Mouse (Mus musculus) inflammation-experienced regulatory T-cells, adult 6 months (primary cell): ENCODE results near the gene Chst12. TPM values are rescaled to one million over a fixed set of nuclear protein-coding genes. Genes with fewer than 3 reads are reported as not detected.

Experiments
- ATAC-seq: one replicate; pipeline ENCODE4 v1.8.0; 2017
- polyA plus RNA-seq, 3 experiments: library from polyadenylated mRNA; unstranded; fragments of 100-300 nt; shearing (Covaris generic); gene quantifications; one replicate each; pipeline ENCODE4 v1.2.1; 2017

Chst12 gene
- polyA plus RNA-seq, 3 experiments from 2014 or later: 25.6 to 35.2 (median 33.2) TPM

DNA sequence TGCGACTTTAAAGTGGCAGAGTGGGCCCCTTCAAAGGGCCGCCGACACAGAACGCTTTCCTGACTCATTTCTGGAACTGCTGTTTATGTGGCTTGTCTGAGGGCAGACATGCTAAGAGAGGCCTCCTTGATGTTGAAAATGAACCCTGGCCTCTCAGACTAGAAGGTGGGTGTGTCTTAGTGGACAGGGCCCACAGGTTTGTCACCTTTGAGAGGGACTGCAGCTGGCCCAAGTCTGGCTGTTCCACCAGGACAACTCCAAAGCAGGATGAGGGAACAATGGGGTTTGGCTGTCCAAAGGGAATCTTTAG is 12.5 kb downstream of the Chst12 start:
- peak; percentile 46 for ATAC-seq

DNA sequence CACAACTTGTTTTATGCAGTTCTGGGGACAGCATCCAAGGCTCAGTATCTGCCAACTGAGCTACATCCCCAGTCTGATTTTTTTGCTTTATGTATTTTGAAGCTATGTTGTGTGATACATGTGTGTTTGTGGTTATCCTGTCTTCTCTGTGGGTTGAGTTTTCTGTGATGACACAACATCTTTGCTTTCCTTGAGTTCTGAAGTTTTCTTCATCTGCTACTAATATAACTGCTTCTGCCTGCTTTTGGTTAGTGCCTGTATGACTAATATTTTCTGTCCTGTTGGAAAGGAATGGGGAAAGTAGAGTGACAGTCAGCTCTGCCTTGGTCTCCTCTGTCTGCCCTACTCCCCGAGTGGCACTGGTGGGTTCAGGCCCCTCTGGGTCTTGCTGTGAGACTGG is 15.8 kb downstream of the Chst12 start:
- no peak for ATAC-seq

DNA sequence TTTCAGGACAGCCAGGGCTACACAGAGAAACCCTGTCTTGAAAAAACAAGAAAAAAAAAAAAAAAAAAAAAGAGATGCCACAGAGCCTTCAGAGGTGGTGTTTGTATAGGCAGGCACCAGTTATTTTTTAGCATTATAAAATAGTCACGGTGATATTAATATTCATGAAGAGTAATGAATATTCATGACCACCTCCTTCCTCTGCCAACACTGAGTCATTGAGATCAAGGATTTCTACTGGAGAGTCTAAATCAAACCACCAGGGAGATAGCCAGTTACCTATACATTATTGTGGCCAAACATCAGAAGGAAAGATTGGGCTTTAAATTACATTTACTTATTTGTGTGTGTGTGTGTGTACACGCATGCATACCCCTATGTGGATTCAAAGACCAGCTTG is 21.4 kb downstream of the Chst12 start:
- ATAC-seq: no peak

DNA sequence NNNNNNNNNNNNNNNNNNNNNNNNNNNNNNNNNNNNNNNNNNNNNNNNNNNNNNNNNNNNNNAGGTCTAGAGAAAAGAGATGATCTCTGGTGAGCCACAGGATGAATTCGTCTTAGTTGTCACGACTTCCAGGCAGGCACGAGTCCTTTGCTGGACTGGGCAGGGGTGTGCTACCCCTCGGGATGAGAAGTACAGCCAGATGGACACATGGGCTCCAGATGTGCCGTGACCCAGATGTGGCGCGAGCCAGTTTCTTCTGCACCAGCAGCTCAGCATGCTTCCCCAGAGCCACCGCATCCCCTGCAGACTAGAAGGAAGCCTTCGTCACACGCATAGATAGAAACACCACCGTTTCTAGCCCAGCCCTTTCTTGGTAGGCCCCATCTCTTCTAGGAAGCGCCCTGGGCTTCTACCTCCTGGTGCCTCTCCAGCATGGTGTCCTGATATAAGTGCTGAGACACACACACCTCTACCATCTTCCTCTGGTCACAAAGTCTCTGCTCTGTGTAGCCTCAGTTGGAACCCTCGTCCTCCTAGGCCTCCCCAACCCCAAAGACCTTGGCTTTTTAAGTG is 32.8 kb downstream of the Chst12 start:
- ATAC-seq: no peak

- ATAC-seq: peak; percentile 78
Observed at GRCm38 (mm10) chr5:140540106-140540505, 34.8 kb downstream of the Chst12 start.

DNA sequence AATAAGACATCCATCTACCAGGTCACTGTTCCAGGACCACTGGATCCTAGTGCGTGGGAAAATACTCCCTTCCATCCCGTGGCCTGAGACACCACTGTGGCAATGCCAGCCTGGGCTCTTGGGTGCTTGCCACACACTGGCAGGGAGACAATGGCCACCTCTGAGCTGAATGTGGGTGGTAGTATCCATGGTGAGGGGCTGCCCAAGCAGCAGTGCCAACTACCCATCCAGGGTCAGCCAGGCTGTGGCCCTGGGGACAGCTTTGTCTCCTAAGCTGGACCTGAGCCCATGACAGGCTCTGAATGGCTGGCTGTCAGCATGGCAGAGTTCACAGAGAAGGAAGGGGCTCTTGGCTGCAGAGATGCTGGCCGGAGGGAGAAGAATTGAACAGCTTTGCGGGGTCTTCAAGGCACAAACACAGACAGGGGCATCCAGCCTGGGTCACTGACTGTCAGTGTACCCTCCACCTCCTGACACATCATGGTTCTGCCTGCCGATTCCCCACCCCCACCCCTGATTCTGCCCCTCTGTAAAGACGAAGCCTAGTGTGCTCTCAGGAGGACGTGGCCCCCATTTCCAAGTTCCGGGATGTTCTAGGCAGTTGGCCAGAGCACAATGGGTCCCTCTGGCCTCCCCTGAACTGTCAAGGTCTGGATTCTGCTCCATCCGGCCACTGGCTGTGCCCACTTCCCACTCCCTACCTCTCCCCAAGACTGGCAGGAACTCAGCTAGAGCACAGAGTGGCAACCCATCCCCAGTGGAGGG is 37.6 kb downstream of the Chst12 start:
- ATAC-seq: no peak

DNA sequence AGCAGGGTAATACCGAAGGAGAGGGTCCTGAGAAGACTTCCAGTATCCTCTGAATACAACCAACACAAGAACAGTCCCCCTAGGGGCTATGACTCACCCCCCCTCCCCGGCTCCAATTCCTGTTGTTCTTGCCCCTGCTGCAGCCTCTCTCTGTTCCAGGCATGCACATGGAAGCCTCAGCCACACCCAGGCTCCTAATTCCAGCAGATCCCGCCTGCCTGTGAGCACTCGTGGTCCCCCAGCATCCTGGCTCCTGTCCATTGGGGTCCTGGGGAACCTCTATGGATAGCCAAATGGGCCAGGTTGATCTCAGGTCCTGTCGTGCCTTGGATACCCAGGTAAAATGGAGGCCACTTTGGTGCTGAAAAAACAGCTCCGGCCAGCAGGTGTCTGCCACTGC is 40.3 kb downstream of the Chst12 start:
- no peak for ATAC-seq

GRCm38 (mm10) chr5:140546332-140546731 is 41.0 kb downstream of the Chst12 start:
- no peak for ATAC-seq

- peak; percentile 38 for ATAC-seq
Observed at GRCm38 (mm10) chr5:140549306-140550047, 44.1 kb downstream of the Chst12 start.

GRCm38 (mm10) chr5:140553719-140554118 is 48.4 kb downstream of the Chst12 start:
- no peak for ATAC-seq

- ATAC-seq: no peak
Observed at GRCm38 (mm10) chr5:140556859-140557258, 51.5 kb downstream of the Chst12 start.

- no peak for ATAC-seq
Observed at GRCm38 (mm10) chr5:140562601-140563000, 57.3 kb downstream of the Chst12 start.

GRCm38 (mm10) chr5:140564896-140565295 is 59.5 kb downstream of the Chst12 start, which contains the start of gene Grifin:
Gene Grifin (minus strand): TSS chr5:140565071.
- no peak for ATAC-seq

GRCm38 (mm10) chr5:140565451-140565850 is 60.1 kb downstream of the Chst12 start:
- ATAC-seq: no peak

- no peak for ATAC-seq
Observed at GRCm38 (mm10) chr5:140565856-140566255, 60.5 kb downstream of the Chst12 start.

- no peak for ATAC-seq
Observed at GRCm38 (mm10) chr5:140566271-140566670, 60.9 kb downstream of the Chst12 start.

- ATAC-seq: peak; percentile 92
Observed at GRCm38 (mm10) chr5:140567321-140567720, 62.0 kb downstream of the Chst12 start.

DNA sequence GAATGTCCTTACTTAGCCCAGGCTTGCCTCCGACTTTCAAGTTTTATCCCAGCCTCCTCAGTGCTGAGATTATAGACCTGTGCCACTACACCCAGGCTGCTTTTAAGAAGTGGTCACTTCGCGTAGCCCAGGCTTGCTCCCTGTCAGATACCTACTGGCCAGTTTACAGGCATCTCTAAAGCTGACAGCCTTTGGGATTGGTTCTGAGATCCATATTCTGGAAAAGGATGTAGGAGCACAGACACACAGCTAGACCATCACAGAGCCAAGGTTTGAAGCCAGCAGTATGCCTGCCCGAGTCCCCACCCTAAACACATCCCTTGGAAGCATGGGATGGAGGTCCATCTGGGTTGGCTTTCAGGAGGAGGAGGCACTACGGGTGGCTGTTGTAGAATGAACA is 62.4 kb downstream of the Chst12 start:
- no peak for ATAC-seq

DNA sequence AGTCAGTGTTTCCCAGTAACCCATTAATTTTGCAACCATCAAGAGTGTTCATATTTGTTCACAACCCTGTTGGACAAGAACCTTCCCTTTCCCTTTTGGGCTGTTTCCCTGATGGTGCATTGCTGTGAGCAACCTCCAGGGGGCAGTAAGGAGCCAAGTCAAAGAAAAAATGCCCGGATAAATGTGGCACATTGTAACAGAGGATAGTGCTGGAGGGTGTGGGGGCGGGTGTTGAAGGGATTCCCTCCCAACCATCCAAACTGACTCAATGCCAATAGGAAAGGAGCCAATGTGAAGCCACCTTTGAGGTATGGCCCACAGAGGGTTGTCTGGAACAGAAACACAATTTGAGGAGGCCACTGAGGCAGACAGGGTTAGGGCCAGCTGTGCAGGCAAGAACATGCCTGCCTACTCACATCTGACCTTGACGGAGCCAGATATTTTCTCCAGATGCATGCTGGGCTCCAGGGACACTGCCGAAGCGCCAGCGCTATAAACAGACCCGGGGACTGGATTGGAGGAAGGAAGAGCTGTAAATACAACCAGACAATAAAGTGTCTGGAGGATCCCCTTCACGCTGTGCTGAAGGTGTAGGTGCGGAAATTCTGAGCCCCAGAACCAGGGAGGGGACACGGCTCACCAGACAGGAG is 63.1 kb downstream of the Chst12 start:
- ATAC-seq: peak; percentile 23

DNA sequence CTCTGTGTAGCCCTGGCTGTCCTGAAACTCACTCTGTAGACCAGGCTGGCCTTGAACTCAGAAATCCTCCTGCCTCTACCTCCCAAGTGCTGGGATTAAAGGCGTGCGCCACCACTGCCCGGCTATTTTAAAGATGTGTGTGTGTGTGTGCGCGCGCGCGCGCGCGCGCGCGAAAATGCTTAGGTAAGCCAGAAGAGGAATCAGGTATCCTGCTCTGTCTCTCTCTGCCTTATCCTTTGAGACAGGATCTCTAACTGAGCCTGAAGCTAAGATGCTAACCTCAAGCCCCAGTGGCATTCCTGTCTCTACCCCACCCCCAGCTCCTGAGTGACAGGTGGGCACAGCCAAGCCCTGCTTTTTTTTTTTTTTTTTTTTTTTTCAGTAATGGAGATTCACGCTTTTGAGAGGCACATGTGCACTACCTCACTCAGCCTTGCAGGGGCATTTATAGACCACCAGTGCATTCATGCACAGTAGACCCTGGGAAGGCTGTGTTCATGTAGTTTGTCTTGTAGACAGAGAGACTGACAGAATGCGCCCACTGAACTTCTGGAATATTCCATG is 63.8 kb downstream of the Chst12 start:
- no peak for ATAC-seq

GRCm38 (mm10) chr5:140570223-140570870 is 65.0 kb downstream of the Chst12 start:
- ATAC-seq: peak; percentile 23

DNA sequence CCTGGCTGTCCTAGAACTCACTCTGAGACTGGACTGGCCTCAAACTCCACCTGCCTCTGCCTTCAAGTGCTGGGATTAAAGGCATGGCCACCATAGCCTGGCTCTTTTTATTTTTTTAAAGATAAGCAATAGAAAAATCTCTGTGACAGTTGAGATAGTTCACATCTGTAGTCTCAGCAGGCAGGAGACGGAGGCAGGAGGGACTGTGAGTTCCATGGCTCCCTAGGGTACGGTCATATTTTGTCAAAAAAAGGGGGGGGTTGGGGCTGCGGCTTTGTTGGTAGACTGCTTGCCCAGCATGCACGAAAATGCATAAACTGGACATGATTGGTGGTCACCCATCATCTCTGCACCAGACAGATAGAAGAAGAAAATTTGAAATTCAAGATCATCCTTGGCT is 65.9 kb downstream of the Chst12 start:
- ATAC-seq: no peak
